9 mouse cellular contexts compared by ENCODE assay signal in genomic region chr11:102245581-102246272, GRCm38 (mm10). TPM values are rescaled to one million over a fixed set of nuclear protein-coding genes. Genes with fewer than 3 reads are reported as not detected.
DNase-seq lines count a peak whose midpoint lies in the region; ATAC-seq and TF ChIP-seq lines count a peak whose summit lies in the region.
"Had no signal": no experiment of that assay in that cellular context is flagged by ENCODE, and none has a peak within 500 bp of the region (broad histone marks: within the 10 kb centered on the region; RNA-seq: fewer than 3 reads in every experiment).

No protein-coding gene starts in this region.

- WGBS in kidney, embryonic 15.5 days = 59% methylated on average over 14 of the region's 14 CpGs
- 24% methylated on average over 14 of the region's 14 CpGs for WGBS in embryonic facial prominence, embryonic 15.5 days
- WGBS in intestine, postnatal 0 days = 53% methylated on average over 14 of the region's 14 CpGs
- WGBS in neural tube, embryonic 12.5 days = 52% methylated on average over 14 of the region's 14 CpGs

- no peak for TF ChIP-seq CTCF in intestine, postnatal 0 days (IDR thresholded peaks at IDR 0.05; ENCODE audit: low read depth)

- no peaks in the 10 kb centered on the region; the same call in 1 of the 2 replicates for H3K27me3 ChIP-seq in kidney, embryonic 15.5 days
- no peaks in the 10 kb centered on the region for H3K27me3 ChIP-seq in embryonic facial prominence, embryonic 15.5 days
- no peaks in the 10 kb centered on the region for H3K27me3 ChIP-seq in intestine, postnatal 0 days (replicated peaks; ENCODE audit: control insufficient read depth, insufficient read depth, low read length)
- no peaks in the 10 kb centered on the region for H3K27me3 ChIP-seq in neural tube, embryonic 12.5 days (replicated peaks)

- peaks cover 24% of the 10 kb centered on the region for H3K4me1 ChIP-seq in kidney, embryonic 15.5 days
- peaks cover 34% of the 10 kb centered on the region for H3K4me1 ChIP-seq in embryonic facial prominence, embryonic 15.5 days
- 0 out of 2 replicates have a peak, but pooled peaks cover 3% of the 10 kb centered on the region for H3K4me1 ChIP-seq in intestine, postnatal 0 days (replicated peaks; ENCODE audit: control insufficient read depth, insufficient read depth, low read length)
- peaks cover 27% of the 10 kb centered on the region for H3K4me1 ChIP-seq in neural tube, embryonic 12.5 days

- peak overlapping the region; percentile 76 for H3K4me2 ChIP-seq in kidney, embryonic 15.5 days
- H3K4me2 ChIP-seq in embryonic facial prominence, embryonic 15.5 days (replicated peaks) = peak overlapping the region; percentile 64
- peak overlapping the region; percentile 73 for H3K4me2 ChIP-seq in intestine, postnatal 0 days (replicated peaks; ENCODE audit: low read depth)
- peak overlapping the region; percentile 65 for H3K4me2 ChIP-seq in neural tube, embryonic 12.5 days (replicated peaks)

- no peak for DNase-seq in kidney, adult 9 months
- no peak for DNase-seq in thymus, postnatal 25 days
- no peak for DNase-seq in adrenal gland, adult 8-10 months
- no peak for DNase-seq in right cerebral cortex, postnatal 10 days (ENCODE audit: low spot score in 2 of 2)

- H3K4me3 ChIP-seq in kidney, embryonic 15.5 days (replicated peaks) = peak overlapping the region; percentile 40
- H3K4me3 ChIP-seq in embryonic facial prominence, embryonic 15.5 days (replicated peaks) = peak overlapping the region; percentile 39
- peak overlapping the region; percentile 32 for H3K4me3 ChIP-seq in intestine, postnatal 0 days (ENCODE audit: low read depth, low read length)
- no peak overlapping the region; the same call in 1 of the 2 replicates for H3K4me3 ChIP-seq in neural tube, embryonic 12.5 days

- H3K9me3 ChIP-seq in kidney, embryonic 15.5 days (replicated peaks) = no peaks in the 10 kb centered on the region
- H3K9me3 ChIP-seq in embryonic facial prominence, embryonic 15.5 days (replicated peaks) = no peaks in the 10 kb centered on the region
- no peaks in the 10 kb centered on the region for H3K9me3 ChIP-seq in intestine, postnatal 0 days (ENCODE audit: control insufficient read depth)
- no peaks in the 10 kb centered on the region for H3K9me3 ChIP-seq in neural tube, embryonic 12.5 days

- 0 out of 2 replicates have a peak overlapping the region, but pooled peaks have one; percentile 11 for H3K27ac ChIP-seq in kidney, embryonic 15.5 days
- H3K27ac ChIP-seq in embryonic facial prominence, embryonic 15.5 days (replicated peaks) = peak overlapping the region; percentile 90
- H3K27ac ChIP-seq in intestine, postnatal 0 days (ENCODE audit: low read depth, low read length) = no peak overlapping the region
- no peak overlapping the region for H3K27ac ChIP-seq in neural tube, embryonic 12.5 days

- H3K36me3 ChIP-seq in kidney, embryonic 15.5 days = peaks cover under 1% of the 10 kb centered on the region
- H3K36me3 ChIP-seq in embryonic facial prominence, embryonic 15.5 days = no peaks in the 10 kb centered on the region
- H3K36me3 ChIP-seq in intestine, postnatal 0 days (ENCODE audit: control insufficient read depth, insufficient read depth) = no peaks in the 10 kb centered on the region
- no peaks in the 10 kb centered on the region for H3K36me3 ChIP-seq in neural tube, embryonic 12.5 days

- no peak for ATAC-seq in kidney, embryonic 15.5 days (replicated peaks; ENCODE audit: low FRiP score)
- peak; percentile 71 for ATAC-seq in embryonic facial prominence, embryonic 15.5 days (ENCODE audit: insufficient number of reproducible peaks, low FRiP score, low TSS enrichment, low read depth)
- ATAC-seq in intestine, postnatal 0 days = no peak
- no peak for ATAC-seq in neural tube, embryonic 12.5 days (ENCODE audit: low FRiP score, low read depth)

- no peak overlapping the region for H3K9ac ChIP-seq in kidney, embryonic 15.5 days
- no peak overlapping the region; the same call in 1 of the 2 replicates for H3K9ac ChIP-seq in embryonic facial prominence, embryonic 15.5 days
- no peak overlapping the region for H3K9ac ChIP-seq in intestine, postnatal 0 days (ENCODE audit: low read depth, low read length)
- peak overlapping the region; percentile 55 for H3K9ac ChIP-seq in neural tube, embryonic 12.5 days

RNA-seq across cellular contexts. Expression of gene BC030867, which starts 3.0 kb away (rescaled TPM):
- 18.1 and 22.2 TPM in 2 replicates for polyA plus RNA-seq in kidney, embryonic 15.5 days (2015; fragmentation: Nextera tagmentation; extraction: Ambion mirVana)
- 13.6 and 16.0 TPM in 2 replicates for polyA plus RNA-seq in embryonic facial prominence, embryonic 15.5 days (2015; fragmentation: Nextera tagmentation; extraction: Ambion mirVana)
- 2.7 and 3.4 TPM in 2 replicates for polyA plus RNA-seq in intestine, postnatal 0 days (2015; fragmentation: Nextera tagmentation; extraction: Ambion mirVana)
- polyA plus RNA-seq in neural tube, embryonic 12.5 days (2016; fragmentation: Nextera tagmentation; extraction: Ambion mirVana) = 10.0 and 11.6 TPM in 2 replicates
- total RNA-seq in adrenal gland, adult 8-10 months (2022) = under 1 TPM; 0.41 to 0.83 (median 0.56) TPM
- total RNA-seq: neutrophil, adult 5-6 weeks had no signal

RNA-seq across cellular contexts. Expression of gene Hdac5, which starts 15.8 kb away (rescaled TPM):
- 47.4 and 48.4 TPM in 2 replicates for polyA plus RNA-seq in kidney, embryonic 15.5 days (2015; fragmentation: Nextera tagmentation; extraction: Ambion mirVana)
- polyA plus RNA-seq in embryonic facial prominence, embryonic 15.5 days (2015; fragmentation: Nextera tagmentation; extraction: Ambion mirVana) = 105 and 106 TPM in 2 replicates
- 30.1 and 30.4 TPM in 2 replicates for polyA plus RNA-seq in intestine, postnatal 0 days (2015; fragmentation: Nextera tagmentation; extraction: Ambion mirVana)
- polyA plus RNA-seq in neural tube, embryonic 12.5 days (2016; fragmentation: Nextera tagmentation; extraction: Ambion mirVana) = 104 and 106 TPM in 2 replicates
- 100 to 1,000 TPM; 100 to 175 (median 132) TPM for total RNA-seq in adrenal gland, adult 8-10 months (2022)

RNA-seq across cellular contexts. Expression of gene Asb16, which starts 22.8 kb away (rescaled TPM):
- polyA plus RNA-seq in kidney, embryonic 15.5 days (2015; fragmentation: Nextera tagmentation; extraction: Ambion mirVana) = 0.10 and 0.13 TPM in 2 replicates
- polyA plus RNA-seq in embryonic facial prominence, embryonic 15.5 days (2015; fragmentation: Nextera tagmentation; extraction: Ambion mirVana) = 0.12 and 0.26 TPM in 2 replicates
- polyA plus RNA-seq in intestine, postnatal 0 days (2015; fragmentation: Nextera tagmentation; extraction: Ambion mirVana) = 0.05 and 0.09 TPM in 2 replicates
- polyA plus RNA-seq in neural tube, embryonic 12.5 days (2016; fragmentation: Nextera tagmentation; extraction: Ambion mirVana) = not detected in 2 replicates
- 1 to 10 TPM in 2 of 4 experiments, under 1 TPM in 2; 0.20 to 1.2 (median 0.78) TPM for total RNA-seq in adrenal gland, adult 8-10 months (2022)
- total RNA-seq: neutrophil, adult 5-6 weeks had no signal

RNA-seq across cellular contexts. Expression of gene Tmub2, which starts 39.0 kb away (rescaled TPM):
- 48.9 and 57.9 TPM in 2 replicates for polyA plus RNA-seq in kidney, embryonic 15.5 days (2015; fragmentation: Nextera tagmentation; extraction: Ambion mirVana)
- polyA plus RNA-seq in embryonic facial prominence, embryonic 15.5 days (2015; fragmentation: Nextera tagmentation; extraction: Ambion mirVana) = 58.3 and 59.5 TPM in 2 replicates
- 43.3 and 44.2 TPM in 2 replicates for polyA plus RNA-seq in intestine, postnatal 0 days (2015; fragmentation: Nextera tagmentation; extraction: Ambion mirVana)
- 71.3 and 75.6 TPM in 2 replicates for polyA plus RNA-seq in neural tube, embryonic 12.5 days (2016; fragmentation: Nextera tagmentation; extraction: Ambion mirVana)
- total RNA-seq in adrenal gland, adult 8-10 months (2022) = 10 to 100 TPM; 59.6 to 67.4 (median 63.3) TPM

RNA-seq across cellular contexts. Expression of gene Atxn7l3, which starts 50.7 kb away (rescaled TPM):
- polyA plus RNA-seq in kidney, embryonic 15.5 days (2015; fragmentation: Nextera tagmentation; extraction: Ambion mirVana) = 12.3 and 14.0 TPM in 2 replicates
- 18.4 and 20.0 TPM in 2 replicates for polyA plus RNA-seq in embryonic facial prominence, embryonic 15.5 days (2015; fragmentation: Nextera tagmentation; extraction: Ambion mirVana)
- 8.6 and 10.5 TPM in 2 replicates for polyA plus RNA-seq in intestine, postnatal 0 days (2015; fragmentation: Nextera tagmentation; extraction: Ambion mirVana)
- 27.5 and 27.6 TPM in 2 replicates for polyA plus RNA-seq in neural tube, embryonic 12.5 days (2016; fragmentation: Nextera tagmentation; extraction: Ambion mirVana)
- total RNA-seq in adrenal gland, adult 8-10 months (2022) = 10 to 100 TPM; 51.0 to 53.8 (median 52.3) TPM

Comparison
In these comparisons a context has a peak if more than half of its experiments do, and no peak if none do; other contexts are left out.
1. H3K27ac ChIP-seq: peak in kidney, embryonic 15.5 days (single experiment) and embryonic facial prominence, embryonic 15.5 days (single experiment); none in intestine, postnatal 0 days (single experiment) and neural tube, embryonic 12.5 days (single experiment).
2. Peak in every context shown above with its lines, with median percentiles within 50 percentile points of each other: H3K4me2 ChIP-seq.